ENCODE assay signal across 21 mouse cellular contexts in genomic region chr7:88243059-88243458, GRCm38 (mm10). TPM values are rescaled to one million over a fixed set of nuclear protein-coding genes. Genes with fewer than 3 reads are reported as not detected.
A peak's percentile ranks its signal among the peaks of the same experiment; 100 is the strongest.
DNase-seq lines count a peak whose midpoint lies in the region; ATAC-seq and TF ChIP-seq lines count a peak whose summit lies in the region.
"Had no signal": no experiment of that assay in that cellular context is flagged by ENCODE, and none has a peak within 500 bp of the region (broad histone marks: within the 10 kb centered on the region; RNA-seq: fewer than 3 reads in every experiment).

No protein-coding gene starts in this region.

- WGBS in lung, embryonic 14.5 days, result 36% methylated on average over 3 of the region's 3 CpGs
- 72% methylated on average over 3 of the region's 3 CpGs for WGBS in kidney, embryonic 14.5 days

- H3K9ac ChIP-seq in lung, embryonic 14.5 days, result no peak overlapping the region
- no peak overlapping the region for H3K9ac ChIP-seq in kidney, embryonic 14.5 days (ENCODE audit: low read depth, low read length)
- H3K9ac ChIP-seq: embryonic facial prominence, embryonic 15.5 days; hindbrain, embryonic 13.5 days; limb, embryonic 12.5 days; liver, embryonic 15.5 days; midbrain, embryonic 15.5 days had no signal

- H3K36me3 ChIP-seq in lung, embryonic 14.5 days (ENCODE audit: insufficient read depth), result no peaks in the 10 kb centered on the region
- H3K36me3 ChIP-seq in kidney, embryonic 14.5 days (ENCODE audit: control insufficient read depth, insufficient read depth, low read length), result no peaks in the 10 kb centered on the region
- H3K36me3 ChIP-seq: embryonic facial prominence, embryonic 15.5 days; forebrain, embryonic 10.5 days; hindbrain, embryonic 13.5 days; limb, embryonic 12.5 days; liver, embryonic 15.5 days; midbrain, embryonic 15.5 days had no signal

- H3K27me3 ChIP-seq in lung, embryonic 14.5 days (ENCODE audit: insufficient read depth, low read length), result no peaks in the 10 kb centered on the region
- H3K27me3 ChIP-seq in kidney, embryonic 14.5 days (ENCODE audit: control insufficient read depth, insufficient read depth, low read length), result no peaks in the 10 kb centered on the region
- H3K27me3 ChIP-seq: embryonic facial prominence, embryonic 15.5 days; hindbrain, embryonic 13.5 days; limb, embryonic 12.5 days; liver, embryonic 15.5 days; midbrain, embryonic 15.5 days had no signal

- ATAC-seq in lung, embryonic 14.5 days (ENCODE audit: insufficient read depth), result no peak
- peak; percentile 96 for ATAC-seq in granulocyte monocyte progenitor cell, adult 5-6 weeks (replicated peaks; ENCODE audit: poor library complexity, severe bottlenecking)
- ATAC-seq in kidney, embryonic 14.5 days (ENCODE audit: low FRiP score, low TSS enrichment), result no peak
- ATAC-seq: CD4-positive, CD25-positive, alpha-beta regulatory T cell, adult 4 months; midbrain, embryonic 15.5 days had no signal

- H3K4me2 ChIP-seq in lung, embryonic 14.5 days, result no peak overlapping the region
- H3K4me2 ChIP-seq in kidney, embryonic 14.5 days (replicated peaks; ENCODE audit: low read depth, low read length), result no peak overlapping the region
- H3K4me2 ChIP-seq: embryonic facial prominence, embryonic 15.5 days; hindbrain, embryonic 13.5 days; limb, embryonic 12.5 days; liver, embryonic 15.5 days; midbrain, embryonic 15.5 days had no signal

- H3K9me3 ChIP-seq in lung, embryonic 14.5 days (ENCODE audit: low read depth, low read length), result no peaks in the 10 kb centered on the region
- H3K9me3 ChIP-seq in kidney, embryonic 14.5 days (ENCODE audit: control insufficient read depth, low read length), result no peaks in the 10 kb centered on the region
- H3K9me3 ChIP-seq: embryonic facial prominence, embryonic 15.5 days; forebrain, embryonic 10.5 days; hindbrain, embryonic 13.5 days; limb, embryonic 12.5 days; liver, embryonic 15.5 days; midbrain, embryonic 15.5 days had no signal

- H3K4me3 ChIP-seq in lung, embryonic 14.5 days (ENCODE audit: low read depth, low read length), result no peak overlapping the region
- no peak overlapping the region for H3K4me3 ChIP-seq in kidney, embryonic 14.5 days (ENCODE audit: low read length)
- H3K4me3 ChIP-seq: embryonic facial prominence, embryonic 15.5 days; forebrain, embryonic 10.5 days; hindbrain, embryonic 13.5 days; limb, embryonic 12.5 days; liver, embryonic 15.5 days; midbrain, embryonic 15.5 days had no signal

- peak; percentile 11 for DNase-seq in lung, embryonic 14.5 days
- no peak for DNase-seq in lung, postnatal 4 days
- DNase-seq in Muller cell, postnatal 12 days (ENCODE audit: inconsistent ontology term), result peak; percentile 77
- DNase-seq in naive thymus-derived CD4-positive, alpha-beta T cell, adult 2 months (ENCODE audit: low read depth), result peak; percentile 3
- DNase-seq in cerebellum, postnatal 4 days (ENCODE audit: low spot score in 2 of 2), result no peak
- DNase-seq: adrenal gland, postnatal 14 days; cerebellum, adult 11-12 months; cerebellum, postnatal 14 days; gastrocnemius, postnatal 10 days; kidney, adult 9 months; right cerebral cortex, adult 18-20 months; thymus, postnatal 36 days had no signal

- H3K27ac ChIP-seq in lung, embryonic 14.5 days (ENCODE audit: low read depth), result no peak overlapping the region
- H3K27ac ChIP-seq in kidney, embryonic 14.5 days (ENCODE audit: low read depth, low read length), result no peak overlapping the region
- H3K27ac ChIP-seq: embryonic facial prominence, embryonic 15.5 days; forebrain, embryonic 10.5 days; hindbrain, embryonic 13.5 days; limb, embryonic 12.5 days; liver, embryonic 15.5 days; midbrain, embryonic 15.5 days had no signal

- no peak for TF ChIP-seq CTCF in lung, embryonic 14.5 days (IDR thresholded peaks at IDR 0.05; ENCODE audit: low read depth)

- H3K4me1 ChIP-seq in lung, embryonic 14.5 days (ENCODE audit: insufficient read depth), result no peaks in the 10 kb centered on the region
- H3K4me1 ChIP-seq in kidney, embryonic 14.5 days (ENCODE audit: control insufficient read depth, insufficient read depth, low read length), result no peaks in the 10 kb centered on the region
- H3K4me1 ChIP-seq: embryonic facial prominence, embryonic 15.5 days; forebrain, embryonic 10.5 days; hindbrain, embryonic 13.5 days; limb, embryonic 12.5 days; liver, embryonic 15.5 days; midbrain, embryonic 15.5 days had no signal

RNA-seq across cellular contexts. Expression of gene Ctsc, which starts 34.8 kb away (rescaled TPM):
- polyA plus RNA-seq in lung, embryonic 14.5 days (2014; fragmentation: Nextera tagmentation; extraction: Ambion mirVana), result 92.5 and 92.6 TPM in 2 replicates
- 64.1 and 67.9 TPM in 2 replicates for total RNA-seq in granulocyte monocyte progenitor cell, adult 5-6 weeks (2014; fragmentation: Nextera tagmentation)
- total RNA-seq in granulocyte monocyte progenitor cell, adult 5-6 weeks (2017), result 98.4 and 99.9 TPM in 2 replicates
- polyA plus RNA-seq in kidney, embryonic 14.5 days (2014; fragmentation: Nextera tagmentation; extraction: Ambion mirVana), result 29.1 and 33.3 TPM in 2 replicates

Comparison
In these comparisons a context has a peak if more than half of its experiments do, and no peak if none do; other contexts are left out.
1. DNase-seq: peak in lung, embryonic 14.5 days (single experiment), Muller cell, postnatal 12 days (single experiment) and naive thymus-derived CD4-positive, alpha-beta T cell, adult 2 months (single experiment); none in lung, postnatal 4 days (0 of 2) and cerebellum, postnatal 4 days (0 of 2).